Mouse (Mus musculus) myocyte (in vitro differentiated cells): ENCODE measurements around the gene Scarf1.

Experiments
- CEBPB ChIP-seq: IDR thresholded peaks from 2 replicates; pipeline ENCODE4 v1.6.1; 2011; ENCODE audit warnings: mild to moderate bottlenecking, moderate library complexity; ENCODE audit not compliant: poor library complexity, insufficient read depth, severe bottlenecking
- E2F4 ChIP-seq: IDR thresholded peaks from one replicate; pipeline ENCODE4 v1.6.1; 2011; ENCODE audit warnings: mild to moderate bottlenecking, control low read depth, moderate library complexity; ENCODE audit not compliant: insufficient read depth
- MYOD1 ChIP-seq, 3 experiments: IDR thresholded peaks; one replicate each; pipeline ENCODE4 v1.6.1; 2011; ENCODE audit warnings: control low read depth in 2 of 3, low read depth in 2 of 3, mild to moderate bottlenecking in 2 of 3, moderate library complexity in 1 of 3; ENCODE audit not compliant: insufficient read length in 2 of 3, control insufficient read depth in 1 of 3
- MYOG ChIP-seq, 3 experiments: IDR thresholded peaks; one replicate each; pipeline ENCODE4 v1.6.1; 2011; ENCODE audit warnings: control low read depth in 2 of 3, low read depth in 2 of 3, mild to moderate bottlenecking in 2 of 3; ENCODE audit not compliant: insufficient read length in 2 of 3, control insufficient read depth in 1 of 3, insufficient read depth in 1 of 3
- POLR2A ChIP-seq: IDR thresholded peaks from one replicate; pipeline ENCODE4 v1.6.1; 2011; ENCODE audit warnings: low read depth, mild to moderate bottlenecking, control low read depth, moderate library complexity; ENCODE audit not compliant: insufficient read length
- USF1 ChIP-seq: IDR thresholded peaks from one replicate; pipeline ENCODE4 v1.6.1; 2011; ENCODE audit warnings: low read depth, mild to moderate bottlenecking, control low read depth, moderate library complexity

GRCm38 (mm10) chr11:75509741-75510626 lies 3.4 kb upstream of the Scarf1 start, which contains the start of gene Rilp:
- TF ChIP-seq E2F4 (no peak), POLR2A (no peak), CEBPB (no peak), MYOD1 (IDR thresholded peaks at IDR 0.05; ENCODE audit: control insufficient read depth in 1 of 3, insufficient read length in 2 of 3, low read depth in 2 of 3) (peak in 1 of 3 experiments; percentile 21), USF1 (no peak), MYOG (IDR thresholded peaks at IDR 0.05; ENCODE audit: control insufficient read depth in 1 of 3, insufficient read depth in 1 of 3, insufficient read length in 2 of 3, low read depth in 2 of 3) (peak in 1 of 3 experiments; percentile 7)
